Mouse (Mus musculus): ENCODE data around the gene Jmjd8. TPM values are rescaled to one million over a fixed set of nuclear protein-coding genes. Genes with fewer than 3 reads are reported as not detected.
"Not testable (repeated sequence)": the region's sequence is repeated elsewhere in the genome, so short reads cannot be mapped to it uniquely, and the experiment has no call there.

Jmjd8 gene
- polyA plus RNA-seq, 1 experiment = 15.5 TPM

GRCm38 (mm10) chr17:25796951-25797369 lies 31.7 kb upstream of the Jmjd8 start, which contains the start of gene Metrn:
TSS of gene Metrn (minus strand) at chr17:25797136.
- Histone ChIP-seq H3K4me2 (ENCODE audit: low read depth) (peak within 1 kb of the TSS; percentile 93), H3K27me3 (ENCODE audit: control insufficient read depth, insufficient read depth, insufficient read length) (no peaks in the 10 kb centered on the region), H3K79me2 (ENCODE audit: control insufficient read depth, insufficient read depth) (no peaks in the 10 kb centered on the region), H3K36me3 (ENCODE audit: control insufficient read depth, insufficient read depth) (no peaks in the 10 kb centered on the region), H3ac (ENCODE audit: control insufficient read depth, insufficient read length) (peak within 1 kb of the TSS; percentile 11), H3K4me3 (peak within 1 kb of the TSS; percentile 47)
- no peak for TF ChIP-seq SRF (IDR thresholded peaks at IDR 0.05; ENCODE audit: control insufficient read depth, insufficient read length, low read depth)
- peak; percentile 50 for TF ChIP-seq POLR2AphosphoS2 (IDR thresholded peaks at IDR 0.05; ENCODE audit: insufficient read length, low read depth)
- no peak for TF ChIP-seq USF1 (IDR thresholded peaks at IDR 0.05; ENCODE audit: low read depth)
- no peak for TF ChIP-seq REST (IDR thresholded peaks at IDR 0.05; ENCODE audit: insufficient read depth, insufficient read length)
- peak; percentile 64 for TF ChIP-seq E2F4 (IDR thresholded peaks at IDR 0.05; ENCODE audit: insufficient read depth)
- TF ChIP-seq MAX (IDR thresholded peaks at IDR 0.05; ENCODE audit: low read depth) = no peak
- TF ChIP-seq CEBPB (IDR thresholded peaks at IDR 0.05; ENCODE audit: insufficient read depth, poor library complexity, severe bottlenecking) = no peak
- TF ChIP-seq TCF3 (IDR thresholded peaks at IDR 0.05; ENCODE audit: insufficient read length, low read depth) = no peak
- no peak for TF ChIP-seq MYOG (IDR thresholded peaks at IDR 0.05; ENCODE audit: control insufficient read depth in 1 of 3, insufficient read depth in 1 of 3, insufficient read length in 2 of 3, low read depth in 2 of 3)
- TF ChIP-seq TCF12 (IDR thresholded peaks at IDR 0.05; ENCODE audit: insufficient read depth, poor library complexity, severe bottlenecking) = no peak
- peak; percentile 54 for TF ChIP-seq POLR2A (IDR thresholded peaks at IDR 0.05; ENCODE audit: insufficient read length, low read depth)
- TF ChIP-seq MYOD1 (IDR thresholded peaks at IDR 0.05; ENCODE audit: control insufficient read depth in 1 of 3, insufficient read length in 2 of 3, low read depth in 2 of 3) = no peak

DNA sequence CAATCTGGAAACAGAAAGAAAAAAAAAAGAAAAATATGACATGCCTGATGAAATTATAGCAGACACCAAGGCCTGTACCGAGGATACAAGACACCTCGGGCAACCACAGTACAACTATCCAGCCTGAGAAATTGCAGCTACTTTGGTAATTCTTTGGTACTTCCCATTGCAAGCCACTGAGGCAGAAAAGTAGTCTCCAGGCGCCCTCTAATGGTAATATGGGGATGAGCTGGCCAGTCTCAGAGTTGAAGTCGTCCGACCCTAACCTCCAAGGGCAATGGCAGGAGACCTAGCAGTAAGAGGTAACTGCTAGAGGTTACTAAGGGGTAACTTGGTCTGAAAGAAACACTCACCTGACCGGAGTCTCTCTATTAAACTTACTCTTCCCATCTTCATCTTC lies 27.6 kb upstream of the Jmjd8 start:
- Histone ChIP-seq H3K4me3 (no peak overlapping the region), H3ac (ENCODE audit: control insufficient read depth, insufficient read length) (no peak overlapping the region), H3K27me3 (ENCODE audit: control insufficient read depth, insufficient read depth, insufficient read length) (no peaks in the 10 kb centered on the region), H3K4me2 (ENCODE audit: low read depth) (no peak overlapping the region), H3K79me2 (ENCODE audit: control insufficient read depth, insufficient read depth) (no peaks in the 10 kb centered on the region), H3K36me3 (ENCODE audit: control insufficient read depth, insufficient read depth) (no peaks in the 10 kb centered on the region)
- TF ChIP-seq POLR2AphosphoS2 (IDR thresholded peaks at IDR 0.05; ENCODE audit: insufficient read length, low read depth) (no peak), MYOD1 (IDR thresholded peaks at IDR 0.05; ENCODE audit: control insufficient read depth in 1 of 3, insufficient read length in 2 of 3, low read depth in 2 of 3) (no peak), MYOG (IDR thresholded peaks at IDR 0.05; ENCODE audit: control insufficient read depth in 1 of 3, insufficient read depth in 1 of 3, insufficient read length in 2 of 3, low read depth in 2 of 3) (no peak), E2F4 (IDR thresholded peaks at IDR 0.05; ENCODE audit: insufficient read depth) (no peak), POLR2A (IDR thresholded peaks at IDR 0.05; ENCODE audit: insufficient read length, low read depth) (no peak), SRF (IDR thresholded peaks at IDR 0.05; ENCODE audit: control insufficient read depth, insufficient read length, low read depth) (no peak), TCF12 (IDR thresholded peaks at IDR 0.05; ENCODE audit: insufficient read depth, poor library complexity, severe bottlenecking) (no peak), MAX (IDR thresholded peaks at IDR 0.05; ENCODE audit: low read depth) (no peak), USF1 (IDR thresholded peaks at IDR 0.05; ENCODE audit: low read depth) (no peak), REST (IDR thresholded peaks at IDR 0.05; ENCODE audit: insufficient read depth, insufficient read length) (no peak), TCF3 (IDR thresholded peaks at IDR 0.05; ENCODE audit: insufficient read length, low read depth) (no peak), CEBPB (IDR thresholded peaks at IDR 0.05; ENCODE audit: insufficient read depth, poor library complexity, severe bottlenecking) (no peak)

- H3K36me3 ChIP-seq (ENCODE audit: control insufficient read depth, insufficient read depth) = no peaks in the 10 kb centered on the region
- no peak overlapping the region for H3K4me3 ChIP-seq
- TF ChIP-seq USF1 (IDR thresholded peaks at IDR 0.05; ENCODE audit: low read depth) (peak; percentile 12), POLR2A (IDR thresholded peaks at IDR 0.05; ENCODE audit: insufficient read length, low read depth) (no peak), MAX (IDR thresholded peaks at IDR 0.05; ENCODE audit: low read depth) (no peak), E2F4 (IDR thresholded peaks at IDR 0.05; ENCODE audit: insufficient read depth) (no peak), MYOD1 (IDR thresholded peaks at IDR 0.05; ENCODE audit: control insufficient read depth in 1 of 3, insufficient read length in 2 of 3, low read depth in 2 of 3) (peak in 2 of 3 experiments; percentile 53 to 69), REST (IDR thresholded peaks at IDR 0.05; ENCODE audit: insufficient read depth, insufficient read length) (no peak), CEBPB (IDR thresholded peaks at IDR 0.05; ENCODE audit: insufficient read depth, poor library complexity, severe bottlenecking) (no peak), MYOG (IDR thresholded peaks at IDR 0.05; ENCODE audit: control insufficient read depth in 1 of 3, insufficient read depth in 1 of 3, insufficient read length in 2 of 3, low read depth in 2 of 3) (peak in 2 of 3 experiments; percentile 29 to 36), SRF (IDR thresholded peaks at IDR 0.05; ENCODE audit: control insufficient read depth, insufficient read length, low read depth) (no peak), TCF12 (IDR thresholded peaks at IDR 0.05; ENCODE audit: insufficient read depth, poor library complexity, severe bottlenecking) (no peak), POLR2AphosphoS2 (IDR thresholded peaks at IDR 0.05; ENCODE audit: insufficient read length, low read depth) (no peak), TCF3 (IDR thresholded peaks at IDR 0.05; ENCODE audit: insufficient read length, low read depth) (no peak)
- no peaks in the 10 kb centered on the region for H3K79me2 ChIP-seq (ENCODE audit: control insufficient read depth, insufficient read depth)
- no peak overlapping the region for H3K4me2 ChIP-seq (ENCODE audit: low read depth)
- H3ac ChIP-seq (ENCODE audit: control insufficient read depth, insufficient read length) = no peak overlapping the region
- H3K27me3 ChIP-seq (ENCODE audit: control insufficient read depth, insufficient read depth, insufficient read length) = no peaks in the 10 kb centered on the region
Observed at GRCm38 (mm10) chr17:25802825-25803517, 25.7 kb upstream of the Jmjd8 start.

DNA sequence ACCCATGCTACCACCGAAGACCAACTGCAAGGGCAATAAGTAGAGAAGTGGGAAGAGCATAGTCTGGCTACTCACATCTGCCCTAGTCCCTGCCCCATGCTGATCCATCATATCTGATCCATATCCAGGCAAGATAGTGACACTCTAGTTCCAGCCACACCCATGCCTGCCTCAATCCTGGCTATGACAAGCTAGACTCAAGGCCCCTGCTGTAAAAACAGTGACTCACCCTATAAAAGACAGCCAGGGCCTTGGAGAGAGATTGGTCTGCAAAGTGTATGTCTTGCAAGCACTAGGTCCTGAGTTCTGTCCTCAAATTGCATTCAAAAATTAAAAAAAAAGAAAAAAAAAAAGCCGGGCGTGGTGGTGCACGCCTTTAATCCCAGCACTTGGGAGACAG lies 22.2 kb upstream of the Jmjd8 start:
- no peaks in the 10 kb centered on the region for H3K36me3 ChIP-seq (ENCODE audit: control insufficient read depth, insufficient read depth)
- H3K27me3 ChIP-seq (ENCODE audit: control insufficient read depth, insufficient read depth, insufficient read length) = no peaks in the 10 kb centered on the region
- H3ac ChIP-seq (ENCODE audit: control insufficient read depth, insufficient read length) = no peak overlapping the region
- H3K79me2 ChIP-seq (ENCODE audit: control insufficient read depth, insufficient read depth) = no peaks in the 10 kb centered on the region
- TF ChIP-seq E2F4 (IDR thresholded peaks at IDR 0.05; ENCODE audit: insufficient read depth) (no peak), POLR2AphosphoS2 (IDR thresholded peaks at IDR 0.05; ENCODE audit: insufficient read length, low read depth) (no peak), CEBPB (IDR thresholded peaks at IDR 0.05; ENCODE audit: insufficient read depth, poor library complexity, severe bottlenecking) (no peak), POLR2A (IDR thresholded peaks at IDR 0.05; ENCODE audit: insufficient read length, low read depth) (no peak), TCF3 (IDR thresholded peaks at IDR 0.05; ENCODE audit: insufficient read length, low read depth) (no peak), MYOD1 (IDR thresholded peaks at IDR 0.05; ENCODE audit: control insufficient read depth in 1 of 3, insufficient read length in 2 of 3, low read depth in 2 of 3) (no peak), MAX (IDR thresholded peaks at IDR 0.05; ENCODE audit: low read depth) (no peak), SRF (IDR thresholded peaks at IDR 0.05; ENCODE audit: control insufficient read depth, insufficient read length, low read depth) (no peak), USF1 (IDR thresholded peaks at IDR 0.05; ENCODE audit: low read depth) (no peak), TCF12 (IDR thresholded peaks at IDR 0.05; ENCODE audit: insufficient read depth, poor library complexity, severe bottlenecking) (no peak), REST (IDR thresholded peaks at IDR 0.05; ENCODE audit: insufficient read depth, insufficient read length) (no peak), MYOG (IDR thresholded peaks at IDR 0.05; ENCODE audit: control insufficient read depth in 1 of 3, insufficient read depth in 1 of 3, insufficient read length in 2 of 3, low read depth in 2 of 3) (no peak)
- H3K4me2 ChIP-seq (ENCODE audit: low read depth) = no peak overlapping the region
- no peak overlapping the region for H3K4me3 ChIP-seq

DNA sequence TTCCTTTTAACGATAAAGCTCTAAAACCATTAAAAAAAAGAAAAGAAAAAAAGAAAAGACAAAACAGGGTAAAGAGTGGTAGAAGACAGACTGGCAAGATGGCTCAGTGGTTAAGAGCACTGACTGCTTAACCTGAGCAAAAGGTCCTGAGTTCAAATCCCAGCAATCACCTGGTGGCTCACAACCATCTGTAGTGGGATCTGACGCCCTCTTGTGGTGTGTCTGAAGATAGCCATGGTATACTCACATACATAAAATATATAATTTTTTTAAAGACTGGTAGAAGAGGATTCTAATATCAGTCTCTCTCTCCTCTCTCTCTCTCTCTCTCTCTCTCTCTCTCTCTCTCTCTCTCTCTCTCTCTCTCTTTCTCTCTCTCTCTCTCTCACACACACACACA lies 21.2 kb upstream of the Jmjd8 start:
- not testable (repeated sequence) for H3K4me3 ChIP-seq; H3K4me2 ChIP-seq (ENCODE audit: low read depth); H3ac ChIP-seq (ENCODE audit: control insufficient read depth, insufficient read length); H3K79me2 ChIP-seq (ENCODE audit: control insufficient read depth, insufficient read depth); H3K27me3 ChIP-seq (ENCODE audit: control insufficient read depth, insufficient read depth, insufficient read length); H3K36me3 ChIP-seq (ENCODE audit: control insufficient read depth, insufficient read depth)

Data from myocyte (in vitro differentiated cells).